ENCODE assay signal across 8 mouse cellular contexts in the genomic region with DNA sequence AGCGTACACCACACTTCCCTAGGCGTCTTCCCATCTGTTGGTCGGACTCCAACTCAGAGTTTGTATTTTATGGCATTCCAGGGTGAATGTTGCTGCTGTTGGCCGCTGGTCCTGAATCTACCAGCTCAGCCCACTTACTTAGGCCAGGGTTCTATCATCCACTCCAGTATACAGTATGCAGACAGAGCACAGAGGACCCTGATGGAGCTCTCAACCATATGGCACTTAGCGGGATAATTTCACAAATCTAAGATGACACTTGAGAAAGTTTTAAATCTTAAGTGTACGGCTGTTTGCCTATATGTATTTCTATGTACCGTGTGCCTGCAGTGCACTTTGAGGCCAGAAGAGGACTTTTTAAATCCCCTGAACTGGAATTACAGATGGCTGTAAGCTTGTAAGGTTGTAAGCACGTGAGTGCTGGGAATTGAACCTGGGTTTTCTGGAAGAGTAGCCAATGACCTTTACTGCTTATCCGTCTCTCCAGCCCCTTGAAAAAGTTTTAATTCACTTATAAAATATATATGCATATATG. TPM values are rescaled to one million over a fixed set of nuclear protein-coding genes. Genes with fewer than 3 reads are reported as not detected.
DNase-seq lines count a peak whose midpoint lies in the region; ATAC-seq and TF ChIP-seq lines count a peak whose summit lies in the region.

No protein-coding gene starts in this region.

- TF ChIP-seq POLR2A in bone marrow, adult 2 months (IDR thresholded peaks at IDR 0.05; ENCODE audit: borderline replicate concordance, control insufficient read depth, low read depth, low read length), result no peak

- H3K4me3 ChIP-seq in kidney, embryonic 14.5 days (ENCODE audit: low read length), result peak overlapping the region; percentile 55; the same call in 1 of the 2 replicates
- H3K4me3 ChIP-seq in bone marrow, adult 2 months (replicated peaks; ENCODE audit: control insufficient read depth, low read depth, low read length), result no peak overlapping the region
- no peak overlapping the region for H3K4me3 ChIP-seq in hindbrain, embryonic 16.5 days (ENCODE audit: low read length)
- H3K4me3 ChIP-seq in midbrain, postnatal 0 days (ENCODE audit: low read depth, low read length), result peak overlapping the region; percentile 67

- ATAC-seq in kidney, embryonic 14.5 days (ENCODE audit: low FRiP score, low TSS enrichment), result peak; percentile 10; the same call in 1 of the 2 replicates
- ATAC-seq in hindbrain, embryonic 16.5 days, result peak; percentile 53
- peak; percentile 13; the same call in 1 of the 2 replicates for ATAC-seq in midbrain, postnatal 0 days (ENCODE audit: low FRiP score)

- no peaks in the 10 kb centered on the region for H3K27me3 ChIP-seq in kidney, embryonic 14.5 days (ENCODE audit: control insufficient read depth, insufficient read depth, low read length)
- no peaks in the 10 kb centered on the region for H3K27me3 ChIP-seq in hindbrain, embryonic 16.5 days (replicated peaks; ENCODE audit: control insufficient read depth, insufficient read depth, low read length)
- H3K27me3 ChIP-seq in midbrain, postnatal 0 days (ENCODE audit: insufficient read depth, low read length), result no peaks in the 10 kb centered on the region

- H3K4me1 ChIP-seq in kidney, embryonic 14.5 days (ENCODE audit: control insufficient read depth, insufficient read depth, low read length), result peaks cover 26% of the 10 kb centered on the region
- peaks cover 8% of the 10 kb centered on the region for H3K4me1 ChIP-seq in bone marrow, adult 2 months (ENCODE audit: control insufficient read depth, insufficient read depth, low read length)
- H3K4me1 ChIP-seq in hindbrain, embryonic 16.5 days (ENCODE audit: control insufficient read depth, insufficient read depth, low read depth, low read length), result peaks cover 17% of the 10 kb centered on the region
- peaks cover 5% of the 10 kb centered on the region for H3K4me1 ChIP-seq in midbrain, postnatal 0 days (ENCODE audit: insufficient read depth, low read length)

- TF ChIP-seq CTCF in bone marrow, adult 2 months (IDR thresholded peaks at IDR 0.05; ENCODE audit: control insufficient read depth, insufficient read depth, low read length), result no peak
- TF ChIP-seq CTCF in midbrain, postnatal 0 days (IDR thresholded peaks at IDR 0.05), result no peak

- peak overlapping the region; percentile 76; the same call in 1 of the 2 replicates for H3K4me2 ChIP-seq in kidney, embryonic 14.5 days (replicated peaks; ENCODE audit: low read depth, low read length)
- peak overlapping the region; percentile 77 for H3K4me2 ChIP-seq in hindbrain, embryonic 16.5 days (ENCODE audit: low read length)
- H3K4me2 ChIP-seq in midbrain, postnatal 0 days (ENCODE audit: low read depth, low read length, poor library complexity, severe bottlenecking), result peak overlapping the region; percentile 87

- 0 out of 2 replicates have a peak overlapping the region, but pooled peaks have one; percentile 90 for H3K9ac ChIP-seq in kidney, embryonic 14.5 days (ENCODE audit: low read depth, low read length)
- H3K9ac ChIP-seq in hindbrain, embryonic 16.5 days (ENCODE audit: low read depth, low read length), result no peak overlapping the region
- H3K9ac ChIP-seq in midbrain, postnatal 0 days (replicated peaks; ENCODE audit: low read length, poor library complexity, severe bottlenecking), result no peak overlapping the region; the same call in 1 of the 2 replicates

- no peaks in the 10 kb centered on the region for H3K9me3 ChIP-seq in kidney, embryonic 14.5 days (ENCODE audit: control insufficient read depth, low read length)
- H3K9me3 ChIP-seq in hindbrain, embryonic 16.5 days (ENCODE audit: control insufficient read depth, low read length), result no peaks in the 10 kb centered on the region
- no peaks in the 10 kb centered on the region for H3K9me3 ChIP-seq in midbrain, postnatal 0 days (ENCODE audit: low read length)

- no peak for DNase-seq in kidney, adult 8-10 months
- DNase-seq in midbrain, postnatal 0 days (ENCODE audit: low spot score), result no peak
- no peak for DNase-seq in gastrocnemius, postnatal 4 days (ENCODE audit: low spot score in 2 of 2)
- no peak for DNase-seq in cerebellum, adult 11-12 months
- no peak for DNase-seq in ovary, postnatal 36 days (ENCODE audit: low spot score)

- H3K36me3 ChIP-seq in kidney, embryonic 14.5 days (ENCODE audit: control insufficient read depth, insufficient read depth, low read length), result peaks cover 4% of the 10 kb centered on the region; the same call in 1 of the 2 replicates
- H3K36me3 ChIP-seq in hindbrain, embryonic 16.5 days (ENCODE audit: control insufficient read depth, insufficient read depth, low read length), result no peaks in the 10 kb centered on the region
- H3K36me3 ChIP-seq in midbrain, postnatal 0 days (ENCODE audit: insufficient read depth, low read length), result no peaks in the 10 kb centered on the region

- 44% methylated on average over 9 of the region's 9 CpGs for WGBS in kidney, embryonic 14.5 days
- 50% methylated on average over 9 of the region's 9 CpGs for WGBS in bone marrow, adult 2 months
- 40% methylated on average over 9 of the region's 9 CpGs for WGBS in hindbrain, embryonic 16.5 days
- WGBS in midbrain, postnatal 0 days, result 40% methylated on average over 9 of the region's 9 CpGs

- peak overlapping the region; percentile 99; the same call in 1 of the 2 replicates for H3K27ac ChIP-seq in kidney, embryonic 14.5 days (ENCODE audit: low read depth, low read length)
- peak overlapping the region; percentile 99; the same call in 1 of the 2 replicates for H3K27ac ChIP-seq in bone marrow, adult 2 months (ENCODE audit: control insufficient read depth, insufficient read depth, low read depth, low read length, poor library complexity)
- peak overlapping the region; percentile 93 for H3K27ac ChIP-seq in hindbrain, embryonic 16.5 days (ENCODE audit: low read depth, low read length)
- no peak overlapping the region for H3K27ac ChIP-seq in midbrain, postnatal 0 days (ENCODE audit: low read depth, low read length)

RNA-seq across cellular contexts. Expression of gene Zfp36l1, which starts 20.3 kb away (rescaled TPM):
- polyA plus RNA-seq in kidney, embryonic 14.5 days (2014; fragmentation: Nextera tagmentation; extraction: Ambion mirVana), result 166 and 175 TPM in 2 replicates
- polyA plus RNA-seq in bone marrow, adult 2 months (2011; ENCODE audit: insufficient read depth, insufficient read length, low replicate concordance, missing spikeins), result 20.1 and 33.6 TPM in 2 replicates
- polyA plus RNA-seq in hindbrain, embryonic 16.5 days (2015; fragmentation: Nextera tagmentation; extraction: Ambion mirVana), result 38.0 and 50.8 TPM in 2 replicates
- total RNA-seq in midbrain, postnatal 0 days (2014; rRNA removed), result 32.7 and 47.4 TPM in 2 replicates
- 46.3 and 48.5 TPM in 2 replicates for polyA plus RNA-seq in midbrain, postnatal 0 days (2015; fragmentation: Nextera tagmentation; extraction: Ambion mirVana)
- 100 to 1,000 TPM; 132 to 157 TPM for total RNA-seq in gastrocnemius, postnatal 4 days (2021)

Comparison
In these comparisons a context has a peak if more than half of its experiments do, and no peak if none do; other contexts are left out.
1. H3K4me3 ChIP-seq: peak in kidney, embryonic 14.5 days (single experiment) and midbrain, postnatal 0 days (single experiment); none in bone marrow, adult 2 months (single experiment) and hindbrain, embryonic 16.5 days (single experiment).
2. Peak in every context shown above with its lines, with median percentiles within 50 percentile points of each other: ATAC-seq and H3K4me2 ChIP-seq.